Mouse (Mus musculus) liver, embryonic 13.5 days (tissue): ENCODE measurements around the gene 1700029J07Rik. TPM values are rescaled to one million over a fixed set of nuclear protein-coding genes. Genes with fewer than 3 reads are reported as not detected.

Experiments used
- ATAC-seq: fragments of 200-750 bp; cut with Nextera tagmentation; 2 replicates; pipeline ENCODE4 v1.8.0; 2017; ENCODE audit warnings: low read depth, mild to moderate bottlenecking, moderate number of reproducible peaks, moderate library complexity
- DNase-seq: peaks from one replicate; pipeline ENCODE4 v3.0.0; 2022
- H3K27ac ChIP-seq: fragments of 300-500 bp; sonication (generic); 2 replicates; pipeline ENCODE4 v1.5.1; 2015; ENCODE audit warnings: moderate library complexity, mild to moderate bottlenecking, inconsistent platforms
- H3K27me3 ChIP-seq: fragments of 300-500 bp; sonication (generic); 2 replicates; pipeline ENCODE4 v1.6.1; 2015; ENCODE audit warnings: mild to moderate bottlenecking, inconsistent platforms
- H3K36me3 ChIP-seq: fragments of 300-500 bp; sonication (generic); 2 replicates; pipeline ENCODE4 v1.6.1; 2015; ENCODE audit warnings: mild to moderate bottlenecking, inconsistent platforms
- H3K4me1 ChIP-seq: fragments of 300-500 bp; sonication (generic); replicated peaks from 2 replicates; pipeline ENCODE4 v1.6.1; 2015; ENCODE audit warnings: inconsistent platforms
- H3K4me2 ChIP-seq: fragments of 300-500 bp; sonication (generic); 2 replicates; pipeline ENCODE4 v1.6.1; 2015; ENCODE audit warnings: inconsistent platforms, mild to moderate bottlenecking, moderate library complexity
- H3K4me3 ChIP-seq: fragments of 300-500 bp; sonication (generic); replicated peaks from 2 replicates; pipeline ENCODE4 v1.5.1; 2015; ENCODE audit warnings: mild to moderate bottlenecking, inconsistent platforms
- H3K9ac ChIP-seq: fragments of 300-500 bp; sonication (generic); 2 replicates; pipeline ENCODE4 v1.6.1; 2015; ENCODE audit warnings: mild to moderate bottlenecking, inconsistent platforms
- H3K9me3 ChIP-seq: fragments of 300-500 bp; sonication (generic); replicated peaks from 2 replicates; pipeline ENCODE4 v1.6.1; 2016; ENCODE audit warnings: inconsistent platforms
- WGBS: fragments of 180-500 bp; shearing (Covaris S2); methylation state at CpG from one replicate; pipeline ENCODE4 v1.1.7; 2015; ENCODE audit not compliant: insufficient replicate concordance; 5-methylcytosine and 5-hydroxymethylcytosine counted together
- polyA plus RNA-seq: library from polyadenylated mRNA; unstranded; fragments of >200 nt; fragmentation: Nextera tagmentation; extraction: Ambion mirVana; gene quantifications from 2 replicates; pipeline ENCODE4 v1.2.1, GENCODE M21; 2015

The 1700029J07Rik gene
- polyA plus RNA-seq, 1 experiment from 2014 or later, result 0.56 TPM

- no peak overlapping the region for H3K4me3 ChIP-seq
- no peak for ATAC-seq
- DNase-seq, result no peak
- H3K4me1 ChIP-seq, result no peaks in the 10 kb centered on the region
- no peaks in the 10 kb centered on the region for H3K9me3 ChIP-seq
- no peak overlapping the region for H3K4me2 ChIP-seq
- no peak overlapping the region for H3K9ac ChIP-seq
- H3K27ac ChIP-seq, result no peak overlapping the region
- H3K27me3 ChIP-seq, result no peaks in the 10 kb centered on the region
- WGBS, result 75% methylated on average over 9 of the region's 9 CpGs
- H3K36me3 ChIP-seq, result no peaks in the 10 kb centered on the region
Measured at GRCm38 (mm10) chr8:45936986-45937385, 38.1 kb downstream of the 1700029J07Rik start.

- H3K4me2 ChIP-seq, result peak within 1 kb of the TSS; percentile 26; the same call in 1 of the 2 replicates
- no peak for ATAC-seq
- H3K27me3 ChIP-seq, result no peaks in the 10 kb centered on the region
- peak; percentile 73 for DNase-seq
- H3K9me3 ChIP-seq, result no peaks in the 10 kb centered on the region
- H3K4me3 ChIP-seq, result no peak within 1 kb of the TSS
- H3K27ac ChIP-seq, result no peak within 1 kb of the TSS
- H3K9ac ChIP-seq, result no peak within 1 kb of the TSS
- H3K4me1 ChIP-seq, result no peaks in the 10 kb centered on the region
- no peaks in the 10 kb centered on the region for H3K36me3 ChIP-seq
- WGBS, result 4% methylated on average over 23 of the region's 23 CpGs
Measured at GRCm38 (mm10) chr8:45934582-45935014, 40.5 kb downstream of the 1700029J07Rik start, which contains the start of gene Ccdc110. TSS of gene Ccdc110 (plus strand) at chr8:45934619.

- Histone ChIP-seq H3K27ac (no peak overlapping the region), H3K4me2 (no peak overlapping the region), H3K36me3 (no peaks in the 10 kb centered on the region), H3K27me3 (no peaks in the 10 kb centered on the region), H3K9me3 (no peaks in the 10 kb centered on the region), H3K4me1 (no peaks in the 10 kb centered on the region), H3K9ac (no peak overlapping the region), H3K4me3 (no peak overlapping the region)
- ATAC-seq (no peak), DNase-seq (no peak)
- WGBS, result 84% methylated on average over 7 of the region's 7 CpGs
Measured at GRCm38 (mm10) chr8:45922116-45922515, 52.9 kb downstream of the 1700029J07Rik start.

- DNase-seq, result no peak
- H3K36me3 ChIP-seq, result no peaks in the 10 kb centered on the region
- no peaks in the 10 kb centered on the region for H3K27me3 ChIP-seq
- no peak overlapping the region for H3K9ac ChIP-seq
- H3K27ac ChIP-seq, result no peak overlapping the region
- no peak overlapping the region for H3K4me2 ChIP-seq
- WGBS, result 73% methylated on average over 7 of the region's 7 CpGs
- H3K4me3 ChIP-seq, result no peak overlapping the region
- no peaks in the 10 kb centered on the region for H3K9me3 ChIP-seq
- no peaks in the 10 kb centered on the region for H3K4me1 ChIP-seq
- no peak for ATAC-seq
Measured at GRCm38 (mm10) chr8:45920392-45920791, 54.7 kb downstream of the 1700029J07Rik start.

- Histone ChIP-seq H3K27me3 (no peaks in the 10 kb centered on the region), H3K36me3 (no peaks in the 10 kb centered on the region), H3K4me2 (no peak overlapping the region), H3K27ac (no peak overlapping the region), H3K4me3 (no peak overlapping the region), H3K4me1 (no peaks in the 10 kb centered on the region), H3K9ac (no peak overlapping the region), H3K9me3 (no peaks in the 10 kb centered on the region)
- WGBS, result 73% methylated on average over 15 of the region's 15 CpGs
- ATAC-seq (no peak), DNase-seq (no peak)
Measured at GRCm38 (mm10) chr8:45918891-45919290, 56.2 kb downstream of the 1700029J07Rik start.

- 77% methylated on average over 20 of the region's 20 CpGs for WGBS
Measured at GRCm38 (mm10) chr8:45917040-45917679, 57.9 kb downstream of the 1700029J07Rik start.

DNA sequence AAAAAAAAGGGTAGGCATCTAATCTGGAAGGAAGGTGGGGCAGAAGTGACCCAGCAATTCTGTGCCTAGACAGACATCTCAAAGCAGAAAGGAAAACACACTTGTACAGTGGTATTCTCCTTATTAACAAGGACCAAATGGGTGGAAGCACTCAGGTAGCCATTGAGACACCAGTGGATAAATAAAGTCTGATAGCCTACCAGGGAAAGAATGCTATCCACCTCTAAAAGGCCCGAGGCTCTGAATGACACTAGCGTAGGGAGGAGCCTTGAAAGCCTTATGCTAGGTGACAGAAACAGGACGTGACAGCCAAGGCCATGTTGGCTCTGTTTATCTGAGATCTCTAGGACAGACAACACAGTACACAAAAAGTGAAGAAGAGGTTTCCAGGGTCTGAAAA is 58.6 kb downstream of the 1700029J07Rik start:
- 53% methylated on average over 3 of the region's 3 CpGs for WGBS
- no peak overlapping the region for H3K9ac ChIP-seq
- DNase-seq, result no peak
- no peak overlapping the region for H3K27ac ChIP-seq
- H3K4me2 ChIP-seq, result no peak overlapping the region
- no peaks in the 10 kb centered on the region for H3K4me1 ChIP-seq
- no peak for ATAC-seq
- no peaks in the 10 kb centered on the region for H3K36me3 ChIP-seq
- no peak overlapping the region for H3K4me3 ChIP-seq
- H3K9me3 ChIP-seq, result no peaks in the 10 kb centered on the region
- H3K27me3 ChIP-seq, result no peaks in the 10 kb centered on the region

More at GRCm38 (mm10) chr8:45917040-45917679, 57.9 kb downstream of the 1700029J07Rik start:
- Histone ChIP-seq H3K4me1 (no peaks in the 10 kb centered on the region), H3K27ac (no peak overlapping the region), H3K9me3 (no peaks in the 10 kb centered on the region), H3K36me3 (no peaks in the 10 kb centered on the region), H3K9ac (no peak overlapping the region), H3K27me3 (no peaks in the 10 kb centered on the region), H3K4me2 (no peak overlapping the region), H3K4me3 (no peak overlapping the region)
- ATAC-seq (no peak), DNase-seq (no peak)

- no peaks in the 10 kb centered on the region for H3K36me3 ChIP-seq
- H3K27me3 ChIP-seq, result no peaks in the 10 kb centered on the region
- H3K4me1 ChIP-seq, result no peaks in the 10 kb centered on the region
- 79% methylated on average over 11 of the region's 11 CpGs for WGBS
- H3K4me3 ChIP-seq, result no peak overlapping the region
- DNase-seq (no peak), ATAC-seq (no peak)
- no peaks in the 10 kb centered on the region for H3K9me3 ChIP-seq
- H3K9ac ChIP-seq, result no peak overlapping the region
- no peak overlapping the region for H3K27ac ChIP-seq
- no peak overlapping the region for H3K4me2 ChIP-seq
Measured at GRCm38 (mm10) chr8:45913707-45914106, 61.3 kb downstream of the 1700029J07Rik start.

DNA sequence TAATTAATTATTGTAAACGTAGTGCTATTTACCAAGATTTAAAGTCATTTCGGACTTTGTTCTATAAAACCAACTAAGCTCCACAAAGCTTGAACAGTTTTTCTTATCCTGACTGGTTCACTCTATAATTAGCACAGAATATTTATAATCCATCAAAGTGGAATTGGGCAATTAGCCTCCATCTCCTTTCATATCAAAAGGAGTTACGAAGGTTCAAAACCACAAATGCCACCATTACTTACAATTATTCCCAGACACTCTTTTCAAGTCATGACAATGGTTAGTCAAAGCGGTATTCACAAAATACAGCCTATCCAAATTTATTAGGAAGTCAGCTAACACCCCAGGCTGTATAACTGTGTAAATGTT is 68.8 kb downstream of the 1700029J07Rik start:
- Histone ChIP-seq H3K36me3 (no peaks in the 10 kb centered on the region), H3K4me1 (no peaks in the 10 kb centered on the region), H3K4me2 (no peak overlapping the region), H3K27ac (no peak overlapping the region), H3K27me3 (no peaks in the 10 kb centered on the region), H3K9ac (no peak overlapping the region), H3K9me3 (no peaks in the 10 kb centered on the region), H3K4me3 (no peak overlapping the region)
- 65% methylated on average over 4 of the region's 4 CpGs for WGBS
- DNase-seq (no peak), ATAC-seq (no peak)

DNA sequence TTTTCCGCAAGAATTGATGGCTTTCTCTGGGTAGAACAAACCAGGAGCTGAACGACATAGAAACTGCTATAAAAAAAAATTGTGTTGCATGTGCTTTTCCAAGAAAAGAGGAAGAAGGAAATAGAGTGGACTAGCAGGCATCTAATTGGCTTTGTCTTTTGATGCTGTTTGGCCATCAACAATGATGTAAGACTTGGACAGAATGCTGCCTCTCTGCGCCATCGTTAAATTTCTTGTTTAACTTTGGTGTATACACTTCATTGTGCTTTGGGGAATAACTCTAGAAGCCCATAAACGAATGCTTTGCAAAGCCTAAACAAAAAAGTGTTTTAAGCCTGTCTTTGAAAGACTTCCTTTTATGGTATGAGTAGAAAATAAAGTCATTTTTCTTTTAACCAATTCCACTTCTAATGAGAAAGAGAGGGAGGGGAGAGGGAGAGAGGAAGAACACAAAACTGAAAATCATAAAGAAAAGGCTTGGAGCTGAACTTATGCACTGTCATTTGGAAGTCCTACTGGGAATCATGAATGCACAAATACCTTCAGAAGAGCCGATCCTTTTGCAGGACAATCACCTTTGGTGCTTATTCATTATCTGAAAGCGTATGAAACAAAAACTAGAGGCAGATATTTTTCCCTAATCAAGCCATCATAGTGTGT is 69.3 kb downstream of the 1700029J07Rik start:
- no peak overlapping the region for H3K4me2 ChIP-seq
- WGBS, result 65% methylated on average over 7 of the region's 7 CpGs
- no peaks in the 10 kb centered on the region for H3K9me3 ChIP-seq
- DNase-seq, result no peak
- H3K4me3 ChIP-seq, result no peak overlapping the region
- H3K27ac ChIP-seq, result no peak overlapping the region
- H3K4me1 ChIP-seq, result no peaks in the 10 kb centered on the region
- ATAC-seq, result no peak
- no peaks in the 10 kb centered on the region for H3K36me3 ChIP-seq
- no peak overlapping the region for H3K9ac ChIP-seq
- H3K27me3 ChIP-seq, result no peaks in the 10 kb centered on the region

GRCm38 (mm10) chr8:45903659-45904058 is 71.4 kb downstream of the 1700029J07Rik start:
- no peaks in the 10 kb centered on the region for H3K27me3 ChIP-seq
- H3K36me3 ChIP-seq, result no peaks in the 10 kb centered on the region
- 11% methylated on average over 3 of the region's 3 CpGs for WGBS
- ATAC-seq, result no peak
- H3K27ac ChIP-seq, result no peak overlapping the region
- no peak overlapping the region for H3K4me2 ChIP-seq
- no peak for DNase-seq
- no peak overlapping the region for H3K9ac ChIP-seq
- H3K9me3 ChIP-seq, result no peaks in the 10 kb centered on the region
- no peaks in the 10 kb centered on the region for H3K4me1 ChIP-seq
- H3K4me3 ChIP-seq, result no peak overlapping the region
